Mouse (Mus musculus) forebrain, embryonic 15.5 days (tissue): ENCODE results near the gene Med21. TPM values are rescaled to one million over a fixed set of nuclear protein-coding genes. Genes with fewer than 3 reads are reported as not detected.

ENCODE experiments used
- ATAC-seq: fragments of 200-750 bp; cut with Nextera tagmentation; replicated peaks from 2 replicates; pipeline ENCODE4 v1.8.0; 2017; ENCODE audit warnings: mild to moderate bottlenecking, moderate TSS enrichment, moderate library complexity
- H3K27ac ChIP-seq: fragments of 300-500 bp; sonication (generic); replicated peaks from 2 replicates; pipeline ENCODE4 v1.5.1; 2015; ENCODE audit warnings: mild to moderate bottlenecking, inconsistent platforms
- H3K27me3 ChIP-seq: fragments of 300-500 bp; sonication (generic); 2 replicates; pipeline ENCODE4 v1.6.1; 2015; ENCODE audit warnings: inconsistent platforms
- H3K36me3 ChIP-seq: fragments of 300-500 bp; sonication (generic); 2 replicates; pipeline ENCODE4 v1.6.1; 2015; ENCODE audit warnings: mild to moderate bottlenecking, inconsistent platforms
- H3K4me1 ChIP-seq: fragments of 300-500 bp; sonication (generic); 2 replicates; pipeline ENCODE4 v1.6.1; 2015; ENCODE audit warnings: inconsistent platforms
- H3K4me2 ChIP-seq: fragments of 300-500 bp; sonication (generic); replicated peaks from 2 replicates; pipeline ENCODE4 v1.6.1; 2015; ENCODE audit warnings: mild to moderate bottlenecking, inconsistent platforms
- H3K4me3 ChIP-seq: fragments of 300-500 bp; sonication (generic); 2 replicates; pipeline ENCODE4 v1.5.1; 2015; ENCODE audit warnings: mild to moderate bottlenecking, inconsistent platforms
- H3K9ac ChIP-seq: fragments of 300-500 bp; sonication (generic); replicated peaks from 2 replicates; pipeline ENCODE4 v1.6.1; 2015; ENCODE audit warnings: mild to moderate bottlenecking, inconsistent platforms
- H3K9me3 ChIP-seq: fragments of 300-500 bp; sonication (generic); 2 replicates; pipeline ENCODE4 v1.6.1; 2016; ENCODE audit warnings: inconsistent platforms
- WGBS: fragments of 180-500 bp; shearing (Covaris S2); methylation state at CpG from one replicate; pipeline ENCODE4 v1.1.7; 2015; ENCODE audit warnings: mixed read lengths; 5-methylcytosine and 5-hydroxymethylcytosine counted together
- polyA plus RNA-seq: library from polyadenylated mRNA; unstranded; fragments of >200 nt; fragmentation: Nextera tagmentation; extraction: Ambion mirVana; gene quantifications from 2 replicates; pipeline ENCODE4 v1.2.1, GENCODE M21; 2015

The Med21 gene
- polyA plus RNA-seq, 1 experiment from 2014 or later, result 107 TPM

- Histone ChIP-seq H3K4me2 (no peak overlapping the region), H3K36me3 (no peaks in the 10 kb centered on the region), H3K9me3 (no peaks in the 10 kb centered on the region), H3K27ac (no peak overlapping the region), H3K4me3 (no peak overlapping the region), H3K9ac (no peak overlapping the region), H3K27me3 (no peaks in the 10 kb centered on the region), H3K4me1 (no peaks in the 10 kb centered on the region)
- no peak for ATAC-seq
- WGBS, result 52% methylated on average over 5 of the region's 5 CpGs
Measured at GRCm38 (mm10) chr6:146672106-146672505, 29.8 kb downstream of the Med21 start.

GRCm38 (mm10) chr6:146673696-146674095 is 31.3 kb downstream of the Med21 start:
- no peak overlapping the region for H3K4me2 ChIP-seq
- no peak overlapping the region for H3K9ac ChIP-seq
- no peak overlapping the region for H3K27ac ChIP-seq
- H3K4me3 ChIP-seq, result no peak overlapping the region
- H3K9me3 ChIP-seq, result no peaks in the 10 kb centered on the region
- ATAC-seq, result no peak
- no peaks in the 10 kb centered on the region for H3K27me3 ChIP-seq
- WGBS, result 77% methylated on average over 4 of the region's 4 CpGs
- no peaks in the 10 kb centered on the region for H3K36me3 ChIP-seq
- H3K4me1 ChIP-seq, result no peaks in the 10 kb centered on the region

GRCm38 (mm10) chr6:146674420-146674819 is 32.1 kb downstream of the Med21 start:
- Histone ChIP-seq H3K27ac (no peak overlapping the region), H3K4me1 (no peaks in the 10 kb centered on the region), H3K9me3 (no peaks in the 10 kb centered on the region), H3K27me3 (no peaks in the 10 kb centered on the region), H3K9ac (no peak overlapping the region), H3K4me2 (no peak overlapping the region), H3K36me3 (no peaks in the 10 kb centered on the region), H3K4me3 (no peak overlapping the region)
- ATAC-seq, result no peak
- WGBS, result 88% methylated on average over 8 of the region's 8 CpGs

GRCm38 (mm10) chr6:146674881-146675536 is 32.7 kb downstream of the Med21 start:
- H3K4me2 ChIP-seq, result no peak overlapping the region
- no peaks in the 10 kb centered on the region for H3K9me3 ChIP-seq
- no peaks in the 10 kb centered on the region for H3K27me3 ChIP-seq
- no peak overlapping the region for H3K27ac ChIP-seq
- ATAC-seq, result no peak
- 80% methylated on average over 4 of the region's 4 CpGs for WGBS
- no peaks in the 10 kb centered on the region for H3K36me3 ChIP-seq
- H3K4me3 ChIP-seq, result no peak overlapping the region
- no peak overlapping the region for H3K9ac ChIP-seq
- no peaks in the 10 kb centered on the region for H3K4me1 ChIP-seq

- H3K9ac ChIP-seq, result no peak overlapping the region
- H3K27ac ChIP-seq, result no peak overlapping the region
- no peaks in the 10 kb centered on the region for H3K9me3 ChIP-seq
- WGBS, result 89% methylated on average over 10 of the region's 10 CpGs
- no peaks in the 10 kb centered on the region for H3K4me1 ChIP-seq
- no peaks in the 10 kb centered on the region for H3K27me3 ChIP-seq
- H3K4me3 ChIP-seq, result no peak overlapping the region
- no peaks in the 10 kb centered on the region for H3K36me3 ChIP-seq
- ATAC-seq, result no peak
- H3K4me2 ChIP-seq, result no peak overlapping the region
Measured at GRCm38 (mm10) chr6:146676904-146677303, 34.6 kb downstream of the Med21 start.

- Histone ChIP-seq H3K4me1 (no peaks in the 10 kb centered on the region), H3K9ac (no peak overlapping the region), H3K9me3 (no peaks in the 10 kb centered on the region), H3K4me2 (no peak overlapping the region), H3K36me3 (no peaks in the 10 kb centered on the region), H3K27ac (no peak overlapping the region), H3K4me3 (no peak overlapping the region), H3K27me3 (no peaks in the 10 kb centered on the region)
- ATAC-seq, result no peak
- WGBS, result 84% methylated on average over 10 of the region's 10 CpGs
Measured at GRCm38 (mm10) chr6:146678136-146679070, 36.1 kb downstream of the Med21 start.

- no peak overlapping the region for H3K9ac ChIP-seq
- no peaks in the 10 kb centered on the region for H3K36me3 ChIP-seq
- H3K27ac ChIP-seq, result no peak overlapping the region
- H3K4me3 ChIP-seq, result no peak overlapping the region
- no peak overlapping the region for H3K4me2 ChIP-seq
- no peaks in the 10 kb centered on the region for H3K4me1 ChIP-seq
- WGBS, result 74% methylated on average over 4 of the region's 4 CpGs
- H3K9me3 ChIP-seq, result no peaks in the 10 kb centered on the region
- H3K27me3 ChIP-seq, result no peaks in the 10 kb centered on the region
- ATAC-seq, result no peak
Measured at GRCm38 (mm10) chr6:146683881-146684280, 41.5 kb downstream of the Med21 start.

GRCm38 (mm10) chr6:146685781-146686308 is 43.5 kb downstream of the Med21 start:
- Histone ChIP-seq H3K4me1 (no peaks in the 10 kb centered on the region), H3K9ac (no peak overlapping the region), H3K36me3 (no peaks in the 10 kb centered on the region), H3K9me3 (no peaks in the 10 kb centered on the region), H3K27ac (no peak overlapping the region), H3K27me3 (no peaks in the 10 kb centered on the region), H3K4me3 (no peak overlapping the region), H3K4me2 (no peak overlapping the region)
- 73% methylated on average over 17 of the region's 17 CpGs for WGBS
- ATAC-seq, result no peak

GRCm38 (mm10) chr6:146686463-146687196 is 44.3 kb downstream of the Med21 start:
- Histone ChIP-seq H3K4me1 (no peaks in the 10 kb centered on the region), H3K27ac (no peak overlapping the region), H3K4me3 (no peak overlapping the region), H3K27me3 (no peaks in the 10 kb centered on the region), H3K36me3 (no peaks in the 10 kb centered on the region), H3K9ac (no peak overlapping the region), H3K9me3 (no peaks in the 10 kb centered on the region), H3K4me2 (no peak overlapping the region)
- no peak for ATAC-seq
- 88% methylated on average over 5 of the region's 5 CpGs for WGBS

GRCm38 (mm10) chr6:146688010-146688409 is 45.7 kb downstream of the Med21 start:
- Histone ChIP-seq H3K36me3 (no peaks in the 10 kb centered on the region), H3K4me2 (no peak overlapping the region), H3K27me3 (no peaks in the 10 kb centered on the region), H3K4me3 (no peak overlapping the region), H3K9me3 (no peaks in the 10 kb centered on the region), H3K27ac (no peak overlapping the region), H3K4me1 (no peaks in the 10 kb centered on the region), H3K9ac (no peak overlapping the region)
- no peak for ATAC-seq
- WGBS, result 85% methylated on average over 7 of the region's 7 CpGs

GRCm38 (mm10) chr6:146688861-146689260 is 46.5 kb downstream of the Med21 start:
- no peaks in the 10 kb centered on the region for H3K9me3 ChIP-seq
- 69% methylated on average over 5 of the region's 5 CpGs for WGBS
- H3K9ac ChIP-seq, result no peak overlapping the region

GRCm38 (mm10) chr6:146697767-146698166 is 55.4 kb downstream of the Med21 start:
- H3K27me3 ChIP-seq, result no peaks in the 10 kb centered on the region
- H3K36me3 ChIP-seq, result no peaks in the 10 kb centered on the region
- H3K4me1 ChIP-seq, result no peaks in the 10 kb centered on the region
- no peak overlapping the region for H3K9ac ChIP-seq
- 44% methylated on average over 5 of the region's 5 CpGs for WGBS
- H3K27ac ChIP-seq, result no peak overlapping the region
- no peak for ATAC-seq
- H3K4me3 ChIP-seq, result no peak overlapping the region
- H3K4me2 ChIP-seq, result no peak overlapping the region
- H3K9me3 ChIP-seq, result no peaks in the 10 kb centered on the region

More at GRCm38 (mm10) chr6:146688861-146689260, 46.5 kb downstream of the Med21 start:
- Histone ChIP-seq H3K27me3 (no peaks in the 10 kb centered on the region), H3K4me1 (no peaks in the 10 kb centered on the region), H3K36me3 (no peaks in the 10 kb centered on the region), H3K4me2 (no peak overlapping the region), H3K27ac (no peak overlapping the region), H3K4me3 (no peak overlapping the region)
- no peak for ATAC-seq
